Mouse (Mus musculus) stomach, postnatal 0 days (tissue): Measurements from ENCODE around the gene C2cd2. TPM values are rescaled to one million over a fixed set of nuclear protein-coding genes. Genes with fewer than 3 reads are reported as not detected.
"Not testable (repeated sequence)": the region's sequence is repeated elsewhere in the genome, so short reads cannot be mapped to it uniquely, and the experiment has no call there.

Source experiments
- ATAC-seq: fragments of 200-750 bp; cut with Nextera tagmentation; 2 replicates; pipeline ENCODE4 v1.8.0; 2017; ENCODE audit not compliant: low FRiP score, low TSS enrichment
- DNase-seq: peaks from one replicate; pipeline ENCODE4 v3.0.0-alpha.2; 2016; ENCODE audit warnings: low spot score
- H3K27ac ChIP-seq: fragments of 300-500 bp; sonication (generic); replicated peaks from 2 replicates; pipeline ENCODE4 v1.5.1; 2014; ENCODE audit warnings: mild to moderate bottlenecking, control low read depth
- H3K27me3 ChIP-seq: fragments of 300-500 bp; sonication (generic); 2 replicates; pipeline ENCODE4 v1.6.1; 2014; ENCODE audit warnings: low read length; ENCODE audit not compliant: control insufficient read depth, insufficient read depth
- H3K36me3 ChIP-seq: fragments of 300-500 bp; sonication (generic); 2 replicates; pipeline ENCODE4 v1.6.1; 2014; ENCODE audit warnings: low read length, mixed read lengths; ENCODE audit not compliant: control insufficient read depth, insufficient read depth
- H3K4me1 ChIP-seq: fragments of 300-500 bp; sonication (generic); replicated peaks from 2 replicates; pipeline ENCODE4 v1.6.1; 2014; ENCODE audit warnings: antibody characterized with exemption; ENCODE audit not compliant: control insufficient read depth, insufficient read depth
- H3K4me2 ChIP-seq: fragments of 300-500 bp; sonication (generic); replicated peaks from 2 replicates; pipeline ENCODE4 v1.6.1; 2014; ENCODE audit warnings: low read depth, mild to moderate bottlenecking, control low read depth, moderate library complexity
- H3K4me3 ChIP-seq: fragments of 300-500 bp; sonication (generic); 2 replicates; pipeline ENCODE4 v1.5.1; 2014; ENCODE audit warnings: low read depth, low read length, control low read depth
- H3K9ac ChIP-seq: fragments of 300-500 bp; sonication (generic); 2 replicates; pipeline ENCODE4 v1.6.1; 2014; ENCODE audit warnings: mild to moderate bottlenecking, low read length, control low read depth, mixed read lengths
- H3K9me3 ChIP-seq: fragments of 300-500 bp; sonication (generic); 2 replicates; pipeline ENCODE4 v1.6.1; 2016; ENCODE audit warnings: low read length; ENCODE audit not compliant: control insufficient read depth
- CTCF ChIP-seq: IDR thresholded peaks from 2 replicates; pipeline ENCODE4 v1.5.1; 2016; ENCODE audit warnings: antibody characterized with exemption, low read depth, mild to moderate bottlenecking, moderate library complexity
- EP300 ChIP-seq: optimal IDR thresholded peaks from 2 replicates; pipeline ENCODE3; 2016; ENCODE audit warnings: antibody characterized with exemption
- WGBS: fragments of 180-500 bp; shearing (Covaris S2); extraction: QIAGEN DNeasy Blood & Tissue Kit; methylation state at CpG from one replicate; pipeline ENCODE4 v1.1.7; 2014; 5-methylcytosine and 5-hydroxymethylcytosine counted together
- polyA plus RNA-seq: library from polyadenylated mRNA; unstranded; fragments of >200 nt; fragmentation: Nextera tagmentation; extraction: Ambion mirVana; gene quantifications from 2 replicates; pipeline ENCODE4 v1.2.1, GENCODE M21; 2015

C2cd2 gene
- polyA plus RNA-seq, 1 experiment from 2014 or later, result 14.0 TPM

- H3K4me2 ChIP-seq, result no peak overlapping the region
Observed at GRCm38 (mm10) chr16:97952801-97953200, 9.6 kb downstream of the C2cd2 start.

GRCm38 (mm10) chr16:97952371-97952770 lies 10.0 kb downstream of the C2cd2 start:
- H3K9ac ChIP-seq, result no peak overlapping the region
- H3K36me3 ChIP-seq, result peaks cover 25% of the 10 kb centered on the region
- no peaks in the 10 kb centered on the region for H3K27me3 ChIP-seq
- no peaks in the 10 kb centered on the region for H3K9me3 ChIP-seq
- ATAC-seq, result no peak
- no peaks in the 10 kb centered on the region for H3K4me1 ChIP-seq
- H3K4me3 ChIP-seq, result no peak overlapping the region
- H3K27ac ChIP-seq, result no peak overlapping the region
- WGBS, result 87% methylated on average over 4 of the region's 4 CpGs
- no peak overlapping the region for H3K4me2 ChIP-seq
- TF ChIP-seq CTCF (no peak), EP300 (no peak)
- no peak for DNase-seq

More at GRCm38 (mm10) chr16:97952801-97953200, 9.6 kb downstream of the C2cd2 start:
- ATAC-seq (no peak), DNase-seq (no peak)
- 79% methylated on average over 9 of the region's 9 CpGs for WGBS
- Histone ChIP-seq H3K27me3 (no peaks in the 10 kb centered on the region), H3K4me1 (no peaks in the 10 kb centered on the region), H3K9ac (no peak overlapping the region), H3K36me3 (peaks cover 25% of the 10 kb centered on the region), H3K27ac (no peak overlapping the region), H3K4me3 (no peak overlapping the region), H3K9me3 (no peaks in the 10 kb centered on the region)
- TF ChIP-seq CTCF (no peak), EP300 (no peak)

DNA sequence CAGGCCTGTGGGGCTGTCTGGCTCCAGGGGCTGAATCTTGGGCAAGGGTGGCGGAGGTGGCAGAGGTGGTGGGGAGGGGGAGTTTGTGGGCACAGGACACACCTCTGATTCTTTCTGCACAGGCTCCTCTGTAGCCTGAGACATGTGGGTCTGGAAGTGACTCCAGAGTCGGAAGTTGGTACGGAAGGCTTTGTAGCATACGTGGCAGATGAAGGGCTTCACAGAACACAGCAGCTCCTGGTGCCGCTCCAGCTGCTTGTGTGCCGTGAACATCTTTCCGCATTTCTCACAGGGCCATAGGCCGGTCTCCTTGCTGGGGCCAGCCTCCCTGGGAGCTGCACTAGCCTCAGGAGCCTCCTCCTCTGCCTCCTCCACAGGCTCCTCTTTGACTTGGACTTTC lies 12.3 kb downstream of the C2cd2 start:
- no peak for TF ChIP-seq EP300
- TF ChIP-seq CTCF, result no peak
- ATAC-seq (no peak), DNase-seq (no peak)
- Histone ChIP-seq H3K36me3 (peaks cover 25% of the 10 kb centered on the region), H3K27me3 (no peaks in the 10 kb centered on the region), H3K4me1 (no peaks in the 10 kb centered on the region), H3K9me3 (no peaks in the 10 kb centered on the region), H3K4me3 (no peak overlapping the region), H3K27ac (no peak overlapping the region), H3K4me2 (no peak overlapping the region), H3K9ac (no peak overlapping the region)
- 95% methylated on average over 8 of the region's 8 CpGs for WGBS

DNA sequence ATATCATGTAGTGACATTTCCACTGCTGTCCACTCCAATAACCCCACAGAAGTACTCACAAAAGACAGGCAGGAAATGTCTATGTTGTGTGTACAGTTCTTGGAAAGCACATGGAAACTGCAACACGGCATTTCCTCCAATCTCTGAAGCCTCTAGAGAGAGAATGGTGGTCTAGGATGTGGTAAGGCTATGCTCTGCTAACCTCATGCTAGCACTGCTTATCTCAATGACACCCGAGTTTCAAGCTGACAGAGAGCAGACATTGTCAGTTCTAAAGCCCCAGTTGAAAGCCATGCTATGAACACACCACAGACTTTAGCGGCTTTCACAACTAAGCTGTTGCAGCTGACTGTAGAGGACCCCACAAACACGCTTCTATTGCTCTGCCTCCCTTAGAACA lies 13.6 kb downstream of the C2cd2 start:
- Histone ChIP-seq H3K4me1 (no peaks in the 10 kb centered on the region), H3K9me3 (no peaks in the 10 kb centered on the region), H3K4me2 (no peak overlapping the region), H3K27me3 (no peaks in the 10 kb centered on the region), H3K4me3 (no peak overlapping the region), H3K27ac (no peak overlapping the region), H3K36me3 (peaks cover 21% of the 10 kb centered on the region), H3K9ac (no peak overlapping the region)
- 80% methylated on average over 4 of the region's 4 CpGs for WGBS
- DNase-seq, result no peak
- no peak for TF ChIP-seq CTCF
- no peak for TF ChIP-seq EP300
- ATAC-seq, result no peak

DNA sequence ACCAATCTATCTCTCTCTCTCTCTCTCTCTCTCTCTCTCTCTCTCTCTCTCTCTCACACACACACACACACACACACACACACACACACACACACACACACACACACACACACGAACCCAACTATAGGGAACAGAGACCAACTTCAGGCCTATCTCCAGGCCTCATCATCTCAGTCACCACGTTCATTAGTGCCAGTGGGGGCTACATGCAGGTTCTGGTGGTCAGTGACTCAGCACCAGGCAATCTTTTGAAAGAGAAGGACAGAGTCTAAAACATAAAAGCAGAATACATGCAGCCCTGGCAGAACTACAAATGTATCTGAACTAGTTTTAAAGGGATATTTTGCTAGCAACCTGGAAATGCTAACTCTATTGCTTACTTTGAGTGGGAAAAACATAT lies 15.4 kb downstream of the C2cd2 start:
- not testable (repeated sequence) for H3K9ac ChIP-seq, ATAC-seq, H3K9me3 ChIP-seq, H3K4me2 ChIP-seq, H3K27me3 ChIP-seq, H3K27ac ChIP-seq, H3K4me3 ChIP-seq, H3K4me1 ChIP-seq, DNase-seq
- 71% methylated on average over 2 of the region's 2 CpGs for WGBS
- peaks cover 15% of the 10 kb centered on the region for H3K36me3 ChIP-seq

DNA sequence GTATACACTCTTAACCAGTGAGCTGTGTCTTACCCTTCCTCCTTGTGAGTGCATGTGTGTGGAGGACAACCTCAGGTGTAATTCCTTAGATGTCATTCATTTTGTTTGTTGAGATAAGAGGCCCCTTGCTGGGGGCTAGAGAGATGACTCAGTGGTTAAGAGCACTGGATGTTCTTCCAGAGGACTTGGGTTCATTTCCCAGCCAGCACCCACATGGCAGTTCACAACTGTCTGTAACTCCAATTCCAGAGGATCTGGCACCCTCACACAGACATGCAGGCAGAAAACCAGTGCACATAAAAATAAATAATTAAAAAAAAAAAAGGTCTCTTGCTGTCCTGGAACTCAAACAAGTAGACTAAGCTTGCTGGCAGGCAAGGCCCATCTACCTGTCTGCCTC lies 20.6 kb downstream of the C2cd2 start:
- H3K36me3 ChIP-seq, result no peaks in the 10 kb centered on the region; the same call in 1 of the 2 replicates
- TF ChIP-seq EP300, result no peak
- TF ChIP-seq CTCF, result no peak
- no peaks in the 10 kb centered on the region for H3K27me3 ChIP-seq
- DNase-seq (no peak), ATAC-seq (no peak)
- H3K4me3 ChIP-seq, result no peak overlapping the region
- no peak overlapping the region for H3K9ac ChIP-seq
- H3K27ac ChIP-seq, result no peak overlapping the region
- H3K4me1 ChIP-seq, result no peaks in the 10 kb centered on the region
- H3K9me3 ChIP-seq, result no peaks in the 10 kb centered on the region
- no peak overlapping the region for H3K4me2 ChIP-seq
